Mouse (Mus musculus): ENCODE measurements at regions not wholly inside any gene's neighbourhood (a gene's known extent, or its start where the extent isn't known, plus 50 kb on each side); places are given as distances from the start of the nearest gene placed in this dataset.

DNA sequence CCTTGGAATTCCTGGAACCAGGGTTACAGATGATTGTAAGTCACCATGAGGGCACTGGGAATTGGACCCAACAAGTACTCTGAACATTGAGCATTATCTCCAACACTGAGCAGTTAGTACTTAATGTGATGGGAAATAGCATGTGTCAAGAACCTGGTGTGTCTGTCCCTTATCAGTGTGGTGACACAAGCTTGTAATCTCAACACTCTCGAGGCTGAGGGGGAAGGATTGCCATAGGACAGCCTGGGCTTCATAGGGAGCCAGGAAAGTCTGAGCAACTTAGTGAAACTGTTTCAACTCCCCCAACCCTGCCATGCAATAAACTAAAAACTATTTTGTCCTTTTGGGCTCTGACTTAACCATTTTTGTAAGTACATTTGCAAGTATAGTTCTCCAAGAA is 100.0 kb downstream of the Wdr20rt start:
- dilution Hi-C loops (cut with MboI; ENCODE audit: extremely low pct_ligation_motif_present, extremely low pct_unique_long_range_greater_than_20kb, low sequenced_read_pairs) (no loop called here), in situ Hi-C loops (cut with MboI; ENCODE audit: low pct_ligation_motif_present, low pct_unique_long_range_greater_than_20kb, low sequenced_read_pairs) (no loop called here)
- H3K79me2 ChIP-seq (replicated peaks; ENCODE audit: control insufficient read depth, extremely low read depth, insufficient read depth, poor library complexity, severe bottlenecking): no peaks in the 10 kb centered on the region
- H3K27ac ChIP-seq (ENCODE audit: insufficient read depth, low read depth): no peak overlapping the region
- DNase-seq (ENCODE audit: extremely low read depth): no peak
- H3K9me3 ChIP-seq (replicated peaks; ENCODE audit: low read length): no peaks in the 10 kb centered on the region
- no peaks in the 10 kb centered on the region for H3K36me3 ChIP-seq (replicated peaks in 1 of 2; ENCODE audit: control insufficient read depth in 1 of 2, insufficient read depth in 1 of 2, low read length in 1 of 2)
- no peaks in the 10 kb centered on the region for H3K4me1 ChIP-seq (ENCODE audit: control insufficient read depth in 1 of 2, insufficient read depth in 2 of 2)
- no peak overlapping the region for H3K9ac ChIP-seq (ENCODE audit: insufficient read depth, low read depth)
- H3K27me3 ChIP-seq (replicated peaks): no peaks in the 10 kb centered on the region
- no peak overlapping the region for H3K4me3 ChIP-seq (replicated peaks in 1 of 3; ENCODE audit: low read depth in 2 of 3, low read length in 2 of 3, poor library complexity in 1 of 3)
- no peak overlapping the region for H3K4me2 ChIP-seq (ENCODE audit: insufficient read depth, low read depth, poor library complexity, severe bottlenecking)
- TF ChIP-seq TBP (conservative IDR thresholded peaks at IDR 0.05; ENCODE audit: low read depth, low read length) (no peak), CHD2 (IDR thresholded peaks at IDR 0.05; ENCODE audit: low read length) (no peak), BHLHE40 (IDR thresholded peaks at IDR 0.05; ENCODE audit: low read depth, low read length) (no peak), JUN (IDR thresholded peaks at IDR 0.05; ENCODE audit: insufficient read depth, low read depth, low read length) (no peak), ETS1 (conservative IDR thresholded peaks at IDR 0.05; ENCODE audit: low read depth, low read length) (no peak), CHD1 (IDR thresholded peaks at IDR 0.05; ENCODE audit: low read depth, low read length) (no peak), RCOR1 (conservative IDR thresholded peaks at IDR 0.05; ENCODE audit: low read depth, low read length) (no peak), E2F4 (IDR thresholded peaks at IDR 0.05; ENCODE audit: insufficient replicate concordance, low read depth, low read length) (no peak), MAX (IDR thresholded peaks at IDR 0.05; ENCODE audit: low read length) (no peak), GABPA (IDR thresholded peaks at IDR 0.05; ENCODE audit: insufficient replicate concordance, low read depth, low read length) (no peak), POLR2AphosphoS2 (IDR thresholded peaks at IDR 0.05; ENCODE audit: low read depth, low read length) (no peak), ELF1 (IDR thresholded peaks at IDR 0.05; ENCODE audit: low read depth, low read length) (no peak), UBTF (IDR thresholded peaks at IDR 0.05; ENCODE audit: low read depth, low read length) (no peak), ZMIZ1 (IDR thresholded peaks at IDR 0.05; ENCODE audit: low read depth, low read length) (no peak), POLR2A (IDR thresholded peaks at IDR 0.05; ENCODE audit: low read depth, low read length) (no peak), RAD21 (IDR thresholded peaks at IDR 0.05; ENCODE audit: low read depth, low read length) (no peak)

DNA sequence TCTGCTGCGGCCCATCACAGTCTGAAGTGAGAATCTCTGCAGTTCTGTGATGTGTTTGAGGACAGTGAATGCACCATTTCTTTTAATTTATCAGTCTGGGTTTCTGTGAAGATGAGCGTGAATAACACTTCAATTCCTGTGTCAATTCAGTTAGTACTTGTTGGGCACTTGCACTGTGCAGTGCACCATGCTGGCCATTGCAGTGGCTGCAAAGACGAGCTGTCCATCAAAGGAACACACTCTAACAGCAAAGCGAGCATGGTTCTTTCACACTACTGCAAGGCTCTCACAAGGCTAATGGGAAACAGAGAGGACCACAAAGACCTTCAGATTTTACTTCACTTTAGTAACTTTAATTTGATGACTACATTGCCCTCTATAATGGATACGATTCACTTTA is 103.2 kb downstream of the Wdr20rt start:
- H3K9me3 ChIP-seq (replicated peaks; ENCODE audit: low read length): no peaks in the 10 kb centered on the region

More for the DNA sequence above, 103.2 kb downstream of the Wdr20rt start:
- no peaks in the 10 kb centered on the region for H3K36me3 ChIP-seq (replicated peaks in 1 of 2; ENCODE audit: control insufficient read depth in 1 of 2, insufficient read depth in 1 of 2, low read length in 1 of 2)
- no peak overlapping the region for H3K4me3 ChIP-seq (replicated peaks in 1 of 3; ENCODE audit: low read depth in 2 of 3, low read length in 2 of 3, poor library complexity in 1 of 3)
- dilution Hi-C loops (cut with MboI; ENCODE audit: extremely low pct_ligation_motif_present, extremely low pct_unique_long_range_greater_than_20kb, low sequenced_read_pairs) (no loop called here), in situ Hi-C loops (cut with MboI; ENCODE audit: low pct_ligation_motif_present, low pct_unique_long_range_greater_than_20kb, low sequenced_read_pairs) (no loop called here)
- DNase-seq (ENCODE audit: extremely low read depth): no peak
- no peaks in the 10 kb centered on the region for H3K27me3 ChIP-seq (replicated peaks)
- H3K4me2 ChIP-seq (ENCODE audit: insufficient read depth, low read depth, poor library complexity, severe bottlenecking): no peak overlapping the region
- no peak overlapping the region for H3K27ac ChIP-seq (ENCODE audit: insufficient read depth, low read depth)
- H3K9ac ChIP-seq (ENCODE audit: insufficient read depth, low read depth): no peak overlapping the region
- H3K79me2 ChIP-seq (replicated peaks; ENCODE audit: control insufficient read depth, extremely low read depth, insufficient read depth, poor library complexity, severe bottlenecking): no peaks in the 10 kb centered on the region
- no peaks in the 10 kb centered on the region for H3K4me1 ChIP-seq (ENCODE audit: control insufficient read depth in 1 of 2, insufficient read depth in 2 of 2)
- TF ChIP-seq PAX5 (IDR thresholded peaks at IDR 0.05; ENCODE audit: low read length): no peak
- TF ChIP-seq ZMIZ1 (IDR thresholded peaks at IDR 0.05; ENCODE audit: low read depth, low read length): no peak
- no peak for TF ChIP-seq IRF4 (IDR thresholded peaks at IDR 0.05; ENCODE audit: low read depth, low read length)
- TF ChIP-seq EP300 (IDR thresholded peaks at IDR 0.05; ENCODE audit: low read length): no peak
- no peak for TF ChIP-seq POLR2AphosphoS2 (IDR thresholded peaks at IDR 0.05; ENCODE audit: low read depth, low read length)
- TF ChIP-seq NELFE (IDR thresholded peaks at IDR 0.05; ENCODE audit: low read depth, low read length): no peak
- no peak for TF ChIP-seq ZC3H11A (IDR thresholded peaks at IDR 0.05; ENCODE audit: low read depth, low read length)
- TF ChIP-seq CTCF (conservative IDR thresholded peaks at IDR 0.05 in 1 of 2, IDR thresholded peaks at IDR 0.05 in 1 of 2; ENCODE audit: low read depth in 2 of 2, low read length in 2 of 2): no peak
- no peak for TF ChIP-seq MEF2A (IDR thresholded peaks at IDR 0.05; ENCODE audit: borderline replicate concordance, low read depth, low read length)
- TF ChIP-seq MYC (IDR thresholded peaks at IDR 0.05; ENCODE audit: low read depth, low read length): no peak
- no peak for TF ChIP-seq TCF12 (IDR thresholded peaks at IDR 0.05; ENCODE audit: low read depth, low read length)
- TF ChIP-seq ETS1 (conservative IDR thresholded peaks at IDR 0.05; ENCODE audit: low read depth, low read length): no peak
- TF ChIP-seq JUND (conservative IDR thresholded peaks at IDR 0.05; ENCODE audit: low read depth, low read length): no peak
- no peak for TF ChIP-seq MAZ (IDR thresholded peaks at IDR 0.05; ENCODE audit: low read depth, low read length)
- TF ChIP-seq USF1 (IDR thresholded peaks at IDR 0.05; ENCODE audit: low read depth, low read length): no peak
- TF ChIP-seq JUN (IDR thresholded peaks at IDR 0.05; ENCODE audit: insufficient read depth, low read depth, low read length): no peak
- TF ChIP-seq HCFC1 (IDR thresholded peaks at IDR 0.05; ENCODE audit: low read depth, low read length): no peak
- no peak for TF ChIP-seq RCOR1 (conservative IDR thresholded peaks at IDR 0.05; ENCODE audit: low read depth, low read length)
- no peak for TF ChIP-seq NRF1 (IDR thresholded peaks at IDR 0.05; ENCODE audit: low read depth, low read length)

All from CH12.LX (cell line).